Mouse (Mus musculus): ENCODE data around the gene C5ar2. TPM values are rescaled to one million over a fixed set of nuclear protein-coding genes. Genes with fewer than 3 reads are reported as not detected.

C5ar2 gene
- polyA plus RNA-seq, 1 experiment from 2014 or later: 0.11 TPM

- Histone ChIP-seq H3K27ac (ENCODE audit: low read length) (no peak overlapping the region), H3K4me1 (ENCODE audit: insufficient read depth, low read length) (peaks cover 8% of the 10 kb centered on the region; the same call in 1 of the 2 replicates), H3K9me3 (ENCODE audit: low read length) (no peaks in the 10 kb centered on the region), H3K9ac (replicated peaks; ENCODE audit: low read length) (no peak overlapping the region), H3K36me3 (ENCODE audit: insufficient read depth, low read length) (no peaks in the 10 kb centered on the region), H3K27me3 (ENCODE audit: insufficient read depth, low read length) (no peaks in the 10 kb centered on the region), H3K4me3 (ENCODE audit: low read length) (no peak overlapping the region), H3K4me2 (replicated peaks; ENCODE audit: low read depth, low read length) (no peak overlapping the region)
- WGBS: 91% methylated on average over 7 of the region's 7 CpGs
- ATAC-seq (ENCODE audit: low FRiP score, low TSS enrichment): no peak
Measured at GRCm38 (mm10) chr7:16240281-16240977, 3.5 kb downstream of the C5ar2 start.

- Histone ChIP-seq H3K4me2 (replicated peaks; ENCODE audit: low read depth, low read length) (no peak overlapping the region), H3K36me3 (ENCODE audit: insufficient read depth, low read length) (no peaks in the 10 kb centered on the region), H3K27ac (ENCODE audit: low read length) (no peak overlapping the region), H3K4me1 (ENCODE audit: insufficient read depth, low read length) (peaks cover 8% of the 10 kb centered on the region; the same call in 1 of the 2 replicates), H3K9me3 (ENCODE audit: low read length) (no peaks in the 10 kb centered on the region), H3K27me3 (ENCODE audit: insufficient read depth, low read length) (no peaks in the 10 kb centered on the region), H3K4me3 (ENCODE audit: low read length) (no peak overlapping the region), H3K9ac (replicated peaks; ENCODE audit: low read length) (no peak overlapping the region)
- WGBS: 25% methylated on average over 9 of the region's 9 CpGs
- no peak for ATAC-seq (ENCODE audit: low FRiP score, low TSS enrichment)
Measured at GRCm38 (mm10) chr7:16239554-16239997, 4.4 kb downstream of the C5ar2 start.

GRCm38 (mm10) chr7:16229869-16230268, 14.1 kb downstream of the C5ar2 start:
- no peak overlapping the region for H3K4me3 ChIP-seq (ENCODE audit: low read length)
- no peaks in the 10 kb centered on the region for H3K36me3 ChIP-seq (ENCODE audit: insufficient read depth, low read length)
- peaks cover 4% of the 10 kb centered on the region for H3K9me3 ChIP-seq (ENCODE audit: low read length)
- H3K27me3 ChIP-seq (ENCODE audit: insufficient read depth, low read length): no peaks in the 10 kb centered on the region
- 28% methylated on average over 5 of the region's 5 CpGs for WGBS
- no peak overlapping the region for H3K4me2 ChIP-seq (replicated peaks; ENCODE audit: low read depth, low read length)
- peaks cover 9% of the 10 kb centered on the region for H3K4me1 ChIP-seq (ENCODE audit: insufficient read depth, low read length)
- no peak for ATAC-seq (ENCODE audit: low FRiP score, low TSS enrichment)
- no peak overlapping the region; the same call in 1 of the 2 replicates for H3K27ac ChIP-seq (ENCODE audit: low read length)
- H3K9ac ChIP-seq (replicated peaks; ENCODE audit: low read length): no peak overlapping the region

- H3K4me2 ChIP-seq (replicated peaks; ENCODE audit: low read depth, low read length): peak within 1 kb of the TSS; percentile 62
- H3K4me3 ChIP-seq (ENCODE audit: low read length): peak within 1 kb of the TSS; percentile 73
- H3K9me3 ChIP-seq (ENCODE audit: low read length): no peaks in the 10 kb centered on the region
- H3K4me1 ChIP-seq (ENCODE audit: insufficient read depth, low read length): peaks cover 8% of the 10 kb centered on the region; the same call in 1 of the 2 replicates
- 2% methylated on average over 34 of the region's 34 CpGs for WGBS
- no peaks in the 10 kb centered on the region for H3K27me3 ChIP-seq (ENCODE audit: insufficient read depth, low read length)
- H3K36me3 ChIP-seq (ENCODE audit: insufficient read depth, low read length): peaks cover 10% of the 10 kb centered on the region
- peak within 1 kb of the TSS; percentile 89 for H3K9ac ChIP-seq (replicated peaks; ENCODE audit: low read length)
- peak within 1 kb of the TSS; percentile 67 for H3K27ac ChIP-seq (ENCODE audit: low read length)
- ATAC-seq (ENCODE audit: low FRiP score, low TSS enrichment): peak; percentile 96
Measured at GRCm38 (mm10) chr7:16221582-16222272, 22.2 kb downstream of the C5ar2 start, which contains the start of gene Dhx34. TSS of gene Dhx34 (minus strand) at chr7:16222037.

GRCm38 (mm10) chr7:16213986-16214385, 30.0 kb downstream of the C5ar2 start:
- Histone ChIP-seq H3K36me3 (ENCODE audit: insufficient read depth, low read length) (peaks cover 59% of the 10 kb centered on the region), H3K27ac (ENCODE audit: low read length) (no peak overlapping the region), H3K4me3 (ENCODE audit: low read length) (no peak overlapping the region), H3K27me3 (ENCODE audit: insufficient read depth, low read length) (no peaks in the 10 kb centered on the region), H3K9me3 (ENCODE audit: low read length) (no peaks in the 10 kb centered on the region), H3K4me1 (ENCODE audit: insufficient read depth, low read length) (0 out of 2 replicates have a peak, but pooled peaks cover 2% of the 10 kb centered on the region), H3K9ac (replicated peaks; ENCODE audit: low read length) (no peak overlapping the region), H3K4me2 (replicated peaks; ENCODE audit: low read depth, low read length) (no peak overlapping the region)
- no peak for ATAC-seq (ENCODE audit: low FRiP score, low TSS enrichment)
- WGBS: 93% methylated on average over 9 of the region's 9 CpGs

- no peaks in the 10 kb centered on the region for H3K27me3 ChIP-seq (ENCODE audit: insufficient read depth, low read length)
- H3K36me3 ChIP-seq (ENCODE audit: insufficient read depth, low read length): peaks cover 58% of the 10 kb centered on the region
- H3K4me2 ChIP-seq (replicated peaks; ENCODE audit: low read depth, low read length): no peak overlapping the region
- H3K27ac ChIP-seq (ENCODE audit: low read length): no peak overlapping the region
- WGBS: 93% methylated on average over 6 of the region's 6 CpGs
- H3K4me3 ChIP-seq (ENCODE audit: low read length): no peak overlapping the region
- H3K9me3 ChIP-seq (ENCODE audit: low read length): no peaks in the 10 kb centered on the region
- no peak overlapping the region for H3K9ac ChIP-seq (replicated peaks; ENCODE audit: low read length)
- 0 out of 2 replicates have a peak, but pooled peaks cover 3% of the 10 kb centered on the region for H3K4me1 ChIP-seq (ENCODE audit: insufficient read depth, low read length)
- ATAC-seq (ENCODE audit: low FRiP score, low TSS enrichment): no peak
Measured at GRCm38 (mm10) chr7:16213196-16213595, 30.8 kb downstream of the C5ar2 start.

- ATAC-seq (ENCODE audit: low FRiP score, low TSS enrichment): 0 out of 2 replicates have a peak, but pooled peaks have one; percentile 28
- no peaks in the 10 kb centered on the region for H3K27me3 ChIP-seq (ENCODE audit: insufficient read depth, low read length)
- H3K27ac ChIP-seq (ENCODE audit: low read length): no peak overlapping the region
- 60% methylated on average over 12 of the region's 12 CpGs for WGBS
- no peak overlapping the region for H3K4me3 ChIP-seq (ENCODE audit: low read length)
- 0 out of 2 replicates have a peak, but pooled peaks cover 3% of the 10 kb centered on the region for H3K4me1 ChIP-seq (ENCODE audit: insufficient read depth, low read length)
- H3K4me2 ChIP-seq (replicated peaks; ENCODE audit: low read depth, low read length): no peak overlapping the region
- H3K36me3 ChIP-seq (ENCODE audit: insufficient read depth, low read length): peaks cover 41% of the 10 kb centered on the region
- H3K9me3 ChIP-seq (ENCODE audit: low read length): no peaks in the 10 kb centered on the region
- H3K9ac ChIP-seq (replicated peaks; ENCODE audit: low read length): no peak overlapping the region
Measured at GRCm38 (mm10) chr7:16210862-16211365, 33.0 kb downstream of the C5ar2 start.

- H3K4me2 ChIP-seq (replicated peaks; ENCODE audit: low read depth, low read length): no peak overlapping the region
- H3K9me3 ChIP-seq (ENCODE audit: low read length): no peaks in the 10 kb centered on the region
- no peak overlapping the region for H3K4me3 ChIP-seq (ENCODE audit: low read length)
- H3K27me3 ChIP-seq (ENCODE audit: insufficient read depth, low read length): no peaks in the 10 kb centered on the region
- no peak; the same call in 1 of the 2 replicates for ATAC-seq (ENCODE audit: low FRiP score, low TSS enrichment)
- H3K36me3 ChIP-seq (ENCODE audit: insufficient read depth, low read length): peaks cover 32% of the 10 kb centered on the region
- no peak overlapping the region for H3K27ac ChIP-seq (ENCODE audit: low read length)
- no peak overlapping the region for H3K9ac ChIP-seq (replicated peaks; ENCODE audit: low read length)
- H3K4me1 ChIP-seq (ENCODE audit: insufficient read depth, low read length): 0 out of 2 replicates have a peak, but pooled peaks cover 3% of the 10 kb centered on the region
- 60% methylated on average over 21 of the region's 21 CpGs for WGBS
Measured at GRCm38 (mm10) chr7:16208781-16209665, 34.9 kb downstream of the C5ar2 start.

- no peak for ATAC-seq (ENCODE audit: low FRiP score, low TSS enrichment)
- Histone ChIP-seq H3K4me2 (replicated peaks; ENCODE audit: low read depth, low read length) (no peak overlapping the region), H3K27ac (ENCODE audit: low read length) (no peak overlapping the region), H3K4me3 (ENCODE audit: low read length) (no peak overlapping the region), H3K36me3 (ENCODE audit: insufficient read depth, low read length) (peaks cover 27% of the 10 kb centered on the region), H3K27me3 (ENCODE audit: insufficient read depth, low read length) (no peaks in the 10 kb centered on the region), H3K9me3 (ENCODE audit: low read length) (no peaks in the 10 kb centered on the region), H3K4me1 (ENCODE audit: insufficient read depth, low read length) (0 out of 2 replicates have a peak, but pooled peaks cover 5% of the 10 kb centered on the region), H3K9ac (replicated peaks; ENCODE audit: low read length) (no peak overlapping the region)
- WGBS: 69% methylated on average over 10 of the region's 10 CpGs
Measured at GRCm38 (mm10) chr7:16207496-16207895, 36.5 kb downstream of the C5ar2 start.

All from kidney, embryonic 16.5 days (tissue).